Mouse (Mus musculus) frontal cortex, adult 2 months (tissue): ENCODE results near the gene Itgb7. TPM values are rescaled to one million over a fixed set of nuclear protein-coding genes. Genes with fewer than 3 reads are reported as not detected.
"Not testable (repeated sequence)": the region's sequence is repeated elsewhere in the genome, so short reads cannot be mapped to it uniquely, and the experiment has no call there.

Experiments used
- DNase-seq, 2 experiments: peaks; one replicate each; pipeline ENCODE4 v3.0.0; 2022; ENCODE audit warnings: low spot score in 1 of 2; ENCODE audit errors: extremely low spot score in 1 of 2
- polyA plus RNA-seq: library from polyadenylated mRNA; depleted of rRNA; stranded (reverse); fragments of >200 nt; gene quantifications from 2 replicates; pipeline ENCODE4 v1.2.3, GENCODE M21; 2012

Gene Itgb7
- polyA plus RNA-seq, 1 experiment = 0.74 TPM

DNA sequence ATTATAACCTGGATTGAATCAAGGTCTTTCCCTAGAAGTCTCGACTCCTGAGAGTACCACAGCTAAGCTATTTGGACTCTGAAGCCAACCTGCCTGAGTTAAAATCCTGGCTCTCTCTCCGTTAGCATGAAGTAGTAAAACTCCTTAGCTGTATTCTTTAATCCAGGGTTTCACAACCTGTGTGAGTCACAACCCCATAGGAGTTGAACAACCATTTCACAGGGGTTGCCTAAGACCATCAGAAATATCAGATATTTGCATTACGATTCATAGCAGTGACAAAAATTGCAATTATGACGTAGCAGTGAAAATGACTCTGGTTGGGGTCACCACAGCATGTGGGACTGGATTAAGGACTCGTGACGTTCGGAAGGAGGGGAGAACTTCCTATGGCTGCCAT lies 1.0 kb upstream of the Itgb7 start:
- no peak for DNase-seq

DNA sequence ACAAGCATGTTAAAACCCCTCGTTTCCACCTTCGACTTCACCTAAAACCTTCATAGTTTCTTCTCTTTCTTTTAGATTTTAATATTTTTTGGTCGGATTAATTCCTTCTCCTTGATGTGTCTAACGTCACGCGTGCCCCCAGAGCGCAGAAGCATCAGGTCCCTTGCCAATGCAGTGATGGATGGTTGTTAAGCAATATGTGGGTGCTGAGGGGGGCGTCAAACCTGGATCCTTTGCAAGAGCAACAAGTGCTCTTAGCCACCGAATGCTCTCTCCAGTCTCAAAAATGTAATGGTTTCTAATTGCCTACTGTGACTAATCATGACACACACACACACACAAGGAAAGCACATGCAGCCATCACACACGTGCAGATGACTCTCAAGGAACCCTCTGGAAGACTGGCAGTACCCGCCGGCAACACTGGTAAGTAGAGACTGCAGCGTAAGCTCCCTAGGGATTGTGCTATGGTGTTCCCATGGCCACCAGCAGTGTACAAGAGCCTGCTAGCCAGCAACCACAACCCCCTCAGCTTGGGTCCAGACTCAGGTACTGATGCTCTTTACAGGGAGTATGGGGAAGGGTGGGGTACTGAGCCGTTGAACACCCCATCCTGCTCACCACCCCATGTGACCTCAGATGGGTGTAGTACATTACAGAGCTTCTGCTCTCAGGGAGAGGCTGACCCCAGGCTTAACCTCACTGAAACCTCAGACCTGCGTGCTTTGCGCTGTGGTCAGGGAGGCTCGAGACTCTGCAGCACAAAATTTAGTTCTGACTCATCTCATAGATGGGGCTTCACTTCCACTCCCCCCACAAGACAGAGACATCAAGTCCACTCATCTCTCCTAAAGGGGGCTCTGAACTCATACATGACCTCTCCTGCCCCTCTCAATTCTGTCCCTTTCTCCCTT lies 1.1 kb downstream of the Itgb7 start:
- DNase-seq = no peak

DNA sequence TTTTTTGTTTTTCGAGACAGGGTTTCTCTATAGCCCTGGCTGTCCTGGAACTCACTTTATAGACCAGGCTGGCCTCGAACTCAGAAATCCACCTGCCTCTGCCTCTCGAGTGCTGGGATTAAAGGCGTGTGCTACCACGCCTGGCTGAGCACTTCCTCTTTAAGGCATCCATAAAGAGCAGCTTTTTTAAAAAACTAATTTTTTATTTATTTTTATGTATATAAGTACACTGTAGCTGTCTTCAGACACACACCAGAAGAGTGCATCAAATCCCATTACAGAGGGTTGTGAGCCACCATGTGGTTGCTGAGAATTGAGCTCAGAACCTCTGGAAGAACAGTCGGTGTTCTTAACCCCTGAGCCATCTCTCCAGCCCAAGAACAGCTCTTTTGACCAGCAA lies 6.1 kb downstream of the Itgb7 start:
- not testable (repeated sequence) for DNase-seq

GRCm38 (mm10) chr15:102224992-102225617 lies 6.6 kb downstream of the Itgb7 start:
- DNase-seq = no peak

DNA sequence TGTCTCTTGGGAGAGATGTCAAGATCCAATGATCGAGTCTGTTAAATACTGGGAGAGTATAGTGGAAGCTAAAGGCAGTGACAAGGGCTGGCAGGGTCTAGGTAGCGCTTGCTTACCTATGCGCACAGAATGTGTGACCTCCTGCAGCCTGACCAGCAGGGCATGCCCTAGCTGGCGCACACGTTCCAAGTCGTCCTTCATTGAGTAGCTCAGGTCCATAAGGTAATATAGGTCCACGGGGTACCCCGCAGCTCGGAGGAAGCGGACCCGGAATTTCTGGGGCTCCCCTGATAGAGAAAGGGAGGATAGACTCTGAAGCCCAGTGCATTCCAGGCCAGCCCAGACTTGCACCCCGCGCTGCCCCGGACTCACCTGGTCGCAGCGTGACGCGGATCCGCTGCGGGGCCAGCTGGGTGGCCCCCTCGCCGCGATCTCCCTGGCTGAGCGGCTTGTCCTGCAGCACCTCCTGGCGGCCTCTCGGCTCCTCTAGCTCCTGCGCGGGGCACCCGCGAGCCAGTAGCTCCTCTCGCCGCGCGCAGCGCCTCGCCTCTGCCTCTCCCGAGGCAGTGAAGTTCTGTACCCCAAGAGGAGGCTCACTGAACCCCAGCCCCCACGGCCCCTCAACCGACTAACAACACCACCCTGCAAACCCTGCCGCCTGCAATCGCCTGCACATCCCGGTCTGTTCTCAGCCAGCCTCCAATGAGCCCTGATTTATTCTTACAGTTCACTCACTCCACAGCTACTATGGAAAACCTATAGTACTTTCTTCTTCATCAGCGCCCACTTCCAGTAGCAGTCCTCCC lies 7.4 kb downstream of the Itgb7 start:
- peak in 1 of 2 experiments; percentile 86 for DNase-seq

GRCm38 (mm10) chr15:102222386-102222785 lies 9.4 kb downstream of the Itgb7 start:
- DNase-seq = no peak

DNA sequence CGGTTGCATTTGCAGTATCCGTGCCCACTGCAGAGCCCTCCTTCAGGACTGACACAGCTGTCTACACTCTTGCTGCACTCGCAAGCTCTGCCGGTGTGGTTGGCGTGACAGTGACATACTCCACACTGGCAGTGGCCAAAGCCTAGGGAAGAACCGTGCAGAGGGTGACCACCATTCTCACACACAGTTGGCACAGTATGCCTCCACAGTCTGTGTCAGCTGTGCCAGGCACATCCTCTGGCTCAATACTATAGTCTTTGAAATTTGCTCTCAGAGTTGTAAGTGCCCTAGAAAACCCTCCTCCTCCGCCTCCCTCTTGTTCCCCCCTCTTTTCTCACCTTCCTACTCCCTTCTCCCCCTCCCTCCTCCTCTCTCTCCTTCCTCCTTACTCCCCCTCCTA lies 14.4 kb downstream of the Itgb7 start:
- DNase-seq = no peak

GRCm38 (mm10) chr15:102216459-102217228 lies 15.1 kb downstream of the Itgb7 start:
- DNase-seq = no peak

- no peak for DNase-seq
Observed at GRCm38 (mm10) chr15:102215624-102216023, 16.1 kb downstream of the Itgb7 start.

GRCm38 (mm10) chr15:102214132-102214531 lies 17.6 kb downstream of the Itgb7 start:
- DNase-seq = no peak

- DNase-seq = no peak
Observed at GRCm38 (mm10) chr15:102211895-102212294, 19.8 kb downstream of the Itgb7 start.

DNA sequence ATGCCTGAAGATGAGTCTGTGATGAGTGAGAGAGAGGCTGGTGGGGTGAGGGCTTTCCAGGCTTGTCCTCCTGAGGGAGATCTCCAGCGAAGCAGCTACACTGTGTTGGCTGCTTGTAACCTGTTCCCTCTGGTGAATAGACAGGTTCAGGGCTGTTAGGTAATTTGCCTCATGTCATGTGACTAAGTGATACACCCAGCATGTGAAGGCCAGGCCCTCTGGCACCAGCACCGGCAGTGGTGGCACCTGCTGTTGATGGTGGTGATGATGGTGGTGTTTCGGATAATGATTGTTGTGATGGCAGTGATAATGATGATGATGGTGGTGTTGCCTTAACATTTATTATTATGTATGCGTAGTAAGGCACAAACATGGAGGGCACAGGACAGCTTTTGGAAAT lies 20.9 kb downstream of the Itgb7 start:
- no peak for DNase-seq

DNA sequence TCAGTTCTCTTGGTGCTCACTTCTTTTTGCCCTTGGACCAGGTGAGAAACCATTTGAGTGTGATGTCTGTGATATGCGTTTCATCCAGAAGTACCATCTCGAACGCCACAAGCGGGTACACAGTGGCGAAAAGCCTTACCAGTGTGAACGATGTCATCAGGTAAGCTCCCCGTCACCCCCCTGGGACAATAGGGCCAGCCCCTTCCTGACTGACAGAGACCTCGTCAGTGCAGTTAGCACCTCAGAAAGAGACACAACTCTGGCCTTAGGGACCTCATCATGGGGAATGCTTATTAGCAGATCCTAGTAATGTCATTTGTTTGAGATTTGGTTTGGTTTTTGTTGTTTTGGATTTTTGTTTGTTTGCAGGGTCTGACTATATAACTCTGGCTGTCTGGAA lies 22.6 kb downstream of the Itgb7 start:
- DNase-seq = no peak

- DNase-seq = no peak
Observed at GRCm38 (mm10) chr15:102208092-102208561, 23.6 kb downstream of the Itgb7 start.

DNA sequence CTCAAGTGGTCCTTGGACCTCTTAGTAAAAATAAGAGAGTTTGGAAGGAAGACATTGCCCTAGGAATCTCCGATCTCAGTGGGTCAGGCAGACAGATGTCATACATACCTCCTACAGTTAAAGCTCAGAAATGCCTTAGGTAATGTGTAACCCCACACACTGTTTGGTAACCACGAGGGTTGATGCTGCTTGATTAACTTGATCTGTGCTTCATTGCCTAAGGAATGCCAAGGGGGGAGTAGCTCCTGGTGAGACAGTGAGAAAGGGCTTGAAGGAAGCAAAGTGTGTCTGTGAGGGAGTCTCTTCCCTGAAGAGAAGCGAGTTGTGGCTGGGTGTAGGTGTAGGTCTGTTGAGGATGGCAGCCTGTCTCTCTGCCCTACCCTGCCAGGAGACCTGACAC lies 24.4 kb downstream of the Itgb7 start:
- no peak for DNase-seq

GRCm38 (mm10) chr15:102205779-102206178 lies 26.0 kb downstream of the Itgb7 start:
- peak in 1 of 2 experiments; percentile 43 for DNase-seq

- no peak for DNase-seq
Observed at GRCm38 (mm10) chr15:102204674-102205505, 26.9 kb downstream of the Itgb7 start, which contains the start of gene Csad. Gene Csad, minus strand, starts transcription at chr15:102204724.

- DNase-seq = peak; percentile 45 to 77
Observed at GRCm38 (mm10) chr15:102203835-102204381, 27.8 kb downstream of the Itgb7 start.
